Mouse (Mus musculus) layer of hippocampus, postnatal 14 days (tissue): Measurements from ENCODE around the gene Mrps6. TPM values are rescaled to one million over a fixed set of nuclear protein-coding genes. Genes with fewer than 3 reads are reported as not detected.
A peak's percentile ranks its signal among the peaks of the same experiment; 100 is the strongest.
"Not testable (repeated sequence)": the region's sequence is repeated elsewhere in the genome, so short reads cannot be mapped to it uniquely, and the experiment has no call there.

Experiments used
- DNase-seq, 2 experiments: peaks; one replicate each; pipeline ENCODE4 v3.0.0; 2021 to 2022; ENCODE audit warnings: low spot score in 2 of 2, mixed read lengths in 1 of 2
- total RNA-seq, 2 experiments: library from RNA; stranded (reverse); gene quantifications; 2 replicates each; pipeline ENCODE4 v1.2.3; 2021

The Mrps6 gene
- total RNA-seq, 2 experiments from 2014 or later, result 46.2 to 62.5 TPM

DNA sequence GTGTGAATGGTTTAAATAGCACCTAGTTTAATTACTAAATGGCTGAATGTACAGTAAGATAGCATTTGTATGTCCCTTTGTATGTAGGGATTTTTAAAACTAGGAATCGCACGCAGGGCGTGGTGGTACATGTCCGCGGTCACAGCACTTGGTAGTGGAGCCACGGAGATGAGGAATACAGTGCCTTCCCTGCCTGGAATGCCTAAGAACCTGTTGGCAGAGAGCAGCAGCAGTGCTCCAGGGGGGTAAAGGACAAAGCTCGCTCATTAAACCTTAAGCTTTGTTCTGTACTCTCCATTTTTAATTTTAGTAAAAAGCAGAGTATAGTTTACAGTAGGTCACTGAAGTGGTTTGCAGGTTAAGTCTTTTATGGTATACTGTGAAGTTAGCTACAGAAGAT is 3.5 kb downstream of the Mrps6 start:
- DNase-seq, result no peak

DNA sequence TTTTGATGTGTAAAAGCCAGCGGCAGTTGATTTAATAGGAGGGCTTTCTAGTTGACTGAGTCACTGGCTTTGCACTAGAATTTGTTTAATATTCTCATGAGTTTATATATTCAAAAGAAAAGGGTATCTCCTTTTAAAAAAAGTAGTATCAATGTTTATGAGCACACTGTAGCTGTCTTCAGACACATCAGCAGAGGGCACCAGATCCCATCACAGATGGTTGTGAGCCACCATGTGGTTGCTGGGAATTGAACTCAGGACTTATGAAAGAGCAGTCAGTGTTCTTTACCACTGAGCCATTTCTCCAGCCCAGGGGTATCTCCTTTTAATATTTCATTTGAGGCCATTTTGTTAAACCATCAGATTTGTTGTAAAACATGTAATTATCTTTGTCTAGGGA is 4.8 kb downstream of the Mrps6 start:
- DNase-seq, result no peak

DNA sequence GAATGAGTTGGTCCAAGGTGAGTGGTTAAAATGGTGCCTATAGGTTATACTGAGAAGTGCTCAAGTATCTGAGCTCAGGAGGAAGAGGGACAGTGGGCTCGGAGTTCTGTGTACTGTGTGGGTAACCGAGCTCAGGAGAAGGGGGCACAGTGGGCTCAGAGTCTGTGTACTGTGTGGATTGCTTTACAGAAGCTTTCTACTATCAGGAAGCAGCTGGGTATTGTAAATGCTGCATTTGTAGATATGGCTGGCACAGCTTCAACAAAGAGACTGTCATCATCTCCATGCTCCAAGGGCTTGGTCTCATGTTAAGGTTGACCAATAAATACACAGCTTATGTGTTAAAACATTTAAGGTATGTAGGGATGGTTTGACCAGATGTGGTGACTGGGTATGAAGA is 6.7 kb downstream of the Mrps6 start:
- DNase-seq, result no peak

DNA sequence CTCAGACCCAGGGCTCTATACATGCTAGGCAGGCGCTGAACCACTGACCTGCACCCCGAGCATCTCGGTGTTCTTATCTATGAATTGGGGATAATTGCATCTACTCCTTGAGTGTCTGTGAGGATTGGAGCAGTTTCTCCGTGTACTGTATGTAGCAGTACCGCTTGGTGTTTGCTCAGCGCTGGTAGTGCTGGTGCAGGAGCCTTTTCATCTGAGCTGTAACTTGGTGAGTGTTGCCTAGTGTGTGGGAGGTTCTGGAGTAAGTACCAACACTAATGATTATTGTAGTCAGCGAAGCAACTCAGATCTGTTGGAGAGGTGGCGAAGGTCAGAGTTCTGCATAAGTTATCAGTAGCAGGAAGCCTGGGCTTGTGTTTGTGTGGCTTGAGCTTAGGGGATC is 12.3 kb downstream of the Mrps6 start:
- DNase-seq, result no peak

DNA sequence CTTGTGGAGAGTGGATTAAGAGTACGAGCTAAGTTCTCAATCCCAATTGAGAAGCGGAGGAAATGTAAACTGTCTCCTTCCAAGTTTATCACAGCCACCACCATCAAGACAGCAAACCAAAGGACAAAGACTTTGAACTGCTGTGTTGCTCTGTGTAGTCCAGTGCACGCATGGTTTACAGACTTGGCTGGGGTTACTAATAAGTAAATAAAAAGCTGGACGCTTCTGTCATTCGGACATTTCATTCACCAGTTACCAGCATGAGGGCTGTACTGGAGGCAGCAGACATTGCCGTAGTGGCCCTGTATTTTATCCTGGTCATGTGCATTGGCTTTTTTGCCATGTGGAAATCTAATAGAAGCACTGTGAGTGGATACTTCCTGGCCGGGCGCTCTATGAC is 18.7 kb downstream of the Mrps6 start:
- DNase-seq, result no peak

DNA sequence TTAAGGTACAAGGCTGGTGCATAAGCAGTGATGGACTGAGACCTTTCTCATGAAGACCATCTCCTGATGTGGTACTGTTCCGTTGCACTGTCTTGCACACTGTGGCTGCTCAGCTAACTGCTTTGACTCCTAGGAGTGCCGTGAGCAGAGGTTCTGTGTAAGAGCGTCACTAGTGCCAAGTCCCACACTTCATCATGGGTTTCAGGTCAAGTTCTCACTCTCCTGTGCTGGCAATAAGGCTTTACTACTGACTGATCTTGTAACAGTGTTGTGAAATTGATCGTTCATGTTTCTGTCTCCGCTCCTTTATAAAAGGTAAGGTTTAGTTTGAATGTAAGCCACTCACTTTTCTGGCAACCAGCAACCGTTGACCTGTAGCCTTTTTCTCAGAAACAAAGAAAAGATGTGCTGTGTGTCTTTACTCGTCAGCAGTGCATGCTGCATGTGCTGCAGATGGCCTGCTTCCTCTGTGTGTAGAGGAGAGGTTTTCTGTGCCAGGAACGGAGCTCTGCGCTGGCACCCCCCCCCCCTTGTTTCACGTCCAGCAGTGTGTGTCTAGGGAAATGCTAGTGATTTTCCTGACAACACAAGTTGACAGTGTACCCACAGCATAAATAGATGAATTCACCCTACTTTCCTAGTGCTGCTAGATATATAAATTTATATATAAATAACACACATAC is 25.8 kb downstream of the Mrps6 start:
- no peak for DNase-seq

DNA sequence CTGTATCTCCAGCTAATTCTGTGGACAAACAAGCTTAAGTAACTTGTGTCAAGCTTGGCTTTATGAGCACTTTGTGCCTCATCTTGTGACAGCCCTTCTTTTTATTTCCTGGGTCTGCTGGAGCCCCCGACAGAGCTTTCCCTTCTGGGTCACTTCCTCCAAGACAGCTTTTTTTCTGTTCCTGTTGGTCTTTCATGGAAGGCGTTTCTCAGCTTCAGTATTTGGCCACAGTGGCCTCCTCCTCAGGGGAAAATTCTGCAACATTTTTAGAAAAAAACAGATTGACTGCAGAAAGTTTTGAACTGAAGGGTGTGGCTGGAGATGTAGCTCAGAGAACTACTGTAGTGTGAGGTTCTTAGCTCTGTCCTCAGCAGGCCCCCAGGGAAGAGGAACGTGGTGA is 31.2 kb downstream of the Mrps6 start:
- no peak for DNase-seq

DNA sequence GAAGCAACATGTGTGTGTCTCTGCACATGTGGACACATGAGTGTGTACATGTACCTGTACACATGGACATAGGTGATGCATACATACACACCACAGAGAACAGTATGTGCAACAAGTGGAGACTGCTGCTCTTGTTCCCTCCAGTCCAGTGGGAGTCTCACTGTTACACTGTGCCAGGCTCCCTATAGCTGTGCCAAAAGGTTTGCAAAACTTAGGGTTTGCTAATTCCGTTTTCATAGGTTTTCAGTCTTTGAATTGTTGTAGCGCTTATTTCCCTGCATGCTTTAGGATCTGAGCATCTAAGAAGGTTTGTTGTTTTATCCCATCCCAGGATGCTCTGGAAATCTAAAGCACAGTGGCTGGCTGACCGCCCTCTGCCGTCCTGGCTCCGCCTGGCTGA is 33.8 kb downstream of the Mrps6 start:
- no peak for DNase-seq

DNA sequence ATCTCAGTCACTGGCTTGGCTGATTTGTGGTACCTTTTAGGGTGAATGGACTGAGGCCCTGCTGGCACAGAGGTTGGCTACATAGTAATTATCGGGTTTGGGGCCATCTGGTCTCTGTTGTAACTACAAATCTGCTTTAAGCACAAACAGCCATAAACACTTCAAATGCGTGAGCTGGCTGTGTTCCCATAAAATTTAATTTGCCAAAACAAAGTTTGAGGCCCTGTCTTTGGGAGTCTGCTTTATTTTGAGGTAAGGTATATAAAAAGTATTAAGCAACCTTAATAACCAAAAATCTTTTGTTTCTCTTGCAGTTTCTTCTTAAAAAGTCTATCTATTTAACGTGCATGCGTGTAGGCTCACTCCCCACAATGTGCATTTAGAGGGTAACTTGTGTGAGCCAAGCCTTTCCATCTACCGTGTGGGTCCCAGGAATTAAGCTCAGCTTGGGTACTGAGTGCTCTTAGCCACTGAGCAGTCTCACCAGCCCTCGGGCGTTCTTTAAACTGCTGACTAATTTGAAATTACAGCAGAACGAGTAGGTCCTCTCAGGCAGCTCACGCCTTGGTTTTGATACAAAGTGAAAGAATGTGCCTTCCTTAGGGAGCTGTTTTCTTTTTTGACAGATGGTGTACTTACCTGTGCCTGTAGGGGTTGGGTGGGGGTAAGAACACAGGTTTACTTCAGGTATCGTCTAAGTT is 40.4 kb downstream of the Mrps6 start:
- DNase-seq, result no peak

DNA sequence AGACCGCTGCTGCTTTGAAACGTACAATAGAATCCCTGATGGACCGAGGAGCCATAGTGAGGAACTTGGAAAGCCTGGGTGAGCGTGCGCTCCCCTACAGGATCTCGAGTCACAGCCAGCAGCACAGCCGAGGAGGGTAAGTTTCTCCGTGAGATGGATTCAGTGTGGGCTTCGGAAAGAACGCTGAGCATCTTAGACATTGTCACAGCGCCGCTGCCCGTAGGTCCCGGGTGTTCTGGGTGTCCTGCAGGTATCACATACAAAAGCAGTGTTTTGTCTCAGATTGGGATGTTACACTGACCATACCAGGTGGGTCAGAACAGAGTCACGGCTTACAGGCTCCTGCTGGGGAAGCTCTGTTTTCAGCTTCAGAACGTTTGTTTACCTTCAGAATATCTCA is 41.5 kb downstream of the Mrps6 start:
- DNase-seq, result no peak

DNA sequence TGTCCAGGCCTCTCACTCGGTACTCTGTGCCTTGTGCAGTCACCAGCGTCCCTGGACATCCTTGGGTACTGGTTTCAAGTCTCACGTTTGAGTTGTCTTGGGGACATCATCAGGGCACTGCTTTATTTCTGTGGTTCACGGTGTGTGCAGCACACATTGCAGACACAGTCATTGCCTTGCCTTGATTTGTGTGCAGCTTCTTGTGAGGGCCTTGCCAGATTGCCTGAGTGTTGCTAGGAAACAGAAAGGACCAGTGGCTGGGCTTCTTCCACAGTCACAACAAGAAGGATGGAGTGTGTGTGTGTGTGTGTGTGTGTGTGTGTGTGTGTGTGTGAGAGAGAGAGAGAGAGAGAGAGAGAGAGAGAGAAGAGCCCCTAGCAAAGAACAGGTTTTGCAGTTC is 42.0 kb downstream of the Mrps6 start:
- peak in 1 of 2 experiments; percentile 41 for DNase-seq

DNA sequence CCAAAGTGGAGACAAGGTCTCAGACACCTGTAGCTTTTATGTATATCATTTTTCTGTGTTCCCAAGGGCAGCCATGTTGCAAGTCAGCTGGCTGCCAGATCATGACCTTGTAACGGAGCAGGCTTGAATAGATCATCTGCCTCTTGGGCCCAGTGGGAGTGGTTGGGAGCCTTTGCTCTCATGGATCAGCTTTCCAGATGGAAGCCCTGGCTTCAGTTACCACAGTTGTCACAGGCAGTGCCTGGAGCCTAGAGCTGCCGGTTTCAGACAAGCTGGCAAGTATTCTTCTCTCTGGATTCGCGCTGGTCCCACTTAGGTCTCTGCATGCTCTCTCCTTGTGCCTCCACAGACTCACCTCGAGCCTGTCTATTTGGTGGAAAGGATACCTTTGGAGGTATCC is 44.0 kb downstream of the Mrps6 start:
- no peak for DNase-seq

DNA sequence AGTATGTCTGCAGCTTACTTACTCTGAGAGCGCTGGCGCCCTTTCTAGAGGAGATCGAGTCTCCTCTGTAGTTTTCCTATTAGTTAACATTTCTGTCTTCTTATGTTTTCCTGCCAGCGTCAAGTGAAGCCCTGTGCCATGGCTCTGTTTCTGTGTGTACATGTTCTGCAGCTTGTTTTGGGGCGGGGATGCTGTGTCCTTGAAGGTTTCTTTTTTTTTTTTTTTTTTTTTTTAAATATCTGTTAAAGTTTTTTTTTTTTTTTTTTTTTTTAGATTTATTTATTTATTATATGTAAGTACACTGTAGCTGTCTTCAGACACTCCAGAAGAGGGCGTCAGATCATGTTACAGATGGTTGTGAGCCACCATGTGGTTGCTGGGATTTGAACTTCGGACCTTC is 44.9 kb downstream of the Mrps6 start:
- not testable (repeated sequence) for DNase-seq

DNA sequence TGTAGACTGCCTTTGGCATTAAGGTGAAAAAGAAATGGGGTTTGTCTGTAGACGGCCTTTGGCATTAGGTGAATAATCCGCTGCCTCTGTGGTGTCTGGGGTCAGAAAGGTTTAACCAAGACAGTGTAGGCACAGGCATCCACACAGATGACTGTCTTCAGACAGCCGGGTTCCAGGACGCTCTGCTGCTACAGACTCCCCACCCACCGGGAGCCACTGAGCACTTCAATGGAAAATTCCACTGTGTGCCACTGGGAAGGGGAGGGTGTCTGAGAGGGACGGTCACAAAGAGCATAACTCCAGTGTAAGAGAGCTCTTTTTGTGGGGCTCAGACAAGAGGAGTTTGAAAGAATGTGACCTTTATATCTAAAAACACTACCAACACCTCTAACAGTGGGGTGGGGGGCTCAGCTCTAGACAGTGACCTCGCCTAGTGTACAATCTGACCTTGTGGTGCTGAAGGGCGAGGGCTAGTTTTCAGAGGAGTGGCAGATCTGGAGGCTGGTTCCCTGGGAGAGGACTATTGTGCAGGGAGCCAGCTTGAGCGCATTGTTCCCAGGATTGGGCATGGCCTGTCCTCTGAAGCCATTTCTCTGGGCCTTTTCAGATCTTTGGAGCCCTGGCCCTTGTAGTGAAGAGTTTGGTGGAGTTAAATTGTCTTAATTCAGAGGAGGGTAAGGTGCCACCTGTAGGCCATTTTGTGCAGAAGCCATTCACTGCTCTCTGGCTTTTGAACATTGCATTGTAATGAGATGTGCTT is 45.7 kb downstream of the Mrps6 start:
- no peak for DNase-seq

DNA sequence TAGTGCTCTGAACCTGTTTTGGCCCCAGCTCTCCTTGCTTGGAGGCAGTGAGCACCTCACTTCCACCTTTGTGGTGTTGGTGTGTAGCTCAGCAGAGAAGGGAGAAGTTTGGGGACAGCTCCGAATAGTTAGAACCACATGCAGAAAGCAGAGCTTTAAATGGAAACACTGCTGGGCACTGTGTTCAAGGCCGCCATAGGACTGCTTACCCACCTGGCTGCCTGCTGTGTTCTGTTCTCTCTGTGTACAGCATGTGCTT is 46.2 kb downstream of the Mrps6 start:
- DNase-seq, result no peak

DNA sequence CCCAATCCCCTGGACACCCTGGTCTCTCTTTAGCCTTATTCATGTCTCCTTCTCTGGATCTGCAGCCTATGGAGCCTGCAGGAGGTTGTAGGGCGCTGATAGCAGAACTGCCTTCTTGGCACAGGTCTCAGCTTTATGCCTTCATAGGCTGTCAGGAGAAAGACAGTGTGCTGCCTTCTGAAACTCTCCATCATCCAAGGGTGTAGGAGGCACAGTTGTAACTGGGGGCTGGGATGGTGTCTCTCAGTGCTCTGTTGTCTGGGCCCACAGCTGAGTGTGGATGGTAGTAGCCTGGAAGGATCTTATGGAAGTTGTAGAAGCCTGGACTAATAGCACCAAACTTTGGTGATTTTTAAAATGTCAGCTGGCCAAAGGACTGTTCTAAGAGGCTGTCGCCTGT is 46.9 kb downstream of the Mrps6 start:
- no peak for DNase-seq

DNA sequence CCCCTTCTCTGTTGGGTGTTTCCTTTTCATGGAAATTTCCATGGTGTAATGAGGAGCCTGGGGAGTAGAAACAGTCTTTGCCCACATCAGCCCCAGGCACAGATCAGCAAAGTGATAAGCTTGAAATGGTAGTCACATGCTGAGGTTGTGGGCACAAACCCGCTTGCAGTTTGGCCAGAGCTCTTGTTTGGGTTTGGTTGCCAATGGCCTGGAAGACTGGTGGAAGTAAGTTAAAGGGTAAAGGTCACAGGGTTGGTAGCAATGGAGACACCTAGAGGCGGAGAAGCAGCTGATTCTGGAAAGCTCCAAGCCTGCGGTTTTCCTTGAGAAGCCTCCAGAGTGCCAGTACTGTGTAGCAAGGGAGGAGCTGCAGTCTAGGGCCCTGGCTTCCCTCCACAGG is 47.6 kb downstream of the Mrps6 start:
- DNase-seq, result no peak

DNA sequence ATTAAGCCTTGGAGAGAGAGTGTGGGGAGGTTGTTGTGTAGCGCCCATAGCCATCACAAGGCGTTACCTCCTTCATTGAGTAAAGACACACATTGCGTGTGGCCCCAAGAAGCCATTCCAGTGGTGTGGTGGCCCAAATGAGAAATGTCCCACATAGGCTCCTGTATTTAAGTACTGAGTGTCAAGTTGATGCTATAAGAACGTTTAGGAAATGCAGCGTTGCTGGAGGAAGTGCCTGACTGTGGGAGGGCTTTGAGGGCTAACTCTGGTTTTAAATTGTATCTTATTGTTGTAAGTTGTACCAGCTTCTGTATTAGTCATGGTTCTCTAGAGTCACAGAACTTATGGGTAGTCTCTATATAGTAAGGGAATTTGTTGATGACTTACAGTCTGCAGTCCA is 49.3 kb downstream of the Mrps6 start:
- DNase-seq, result no peak

DNA sequence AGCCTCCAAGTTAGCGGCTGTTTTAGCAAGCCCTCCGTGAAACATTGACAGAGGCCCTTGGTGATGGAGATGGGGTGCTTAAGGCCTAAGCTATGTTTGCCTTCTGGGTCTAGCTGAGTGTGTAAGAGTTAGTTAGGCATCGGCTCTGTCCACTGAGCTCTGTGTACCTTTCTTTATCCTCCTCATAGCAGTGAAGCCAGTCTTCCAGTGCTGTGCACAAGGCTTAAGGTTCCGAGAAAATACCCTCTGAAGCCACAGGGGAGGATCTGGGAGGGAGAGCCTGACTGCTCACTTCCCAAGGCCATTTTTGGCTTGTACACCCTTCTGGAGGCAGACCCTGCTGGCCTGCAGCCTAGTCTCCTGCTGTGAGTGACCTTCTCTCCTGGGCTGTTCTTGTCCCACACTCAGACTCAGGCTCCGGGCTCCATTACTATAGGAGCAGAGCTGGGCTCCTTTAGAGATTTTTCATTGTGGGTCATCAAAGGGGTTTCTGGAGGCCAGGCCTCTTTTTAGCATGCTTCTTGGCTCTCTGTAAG is 56.7 kb downstream of the Mrps6 start:
- no peak for DNase-seq

DNA sequence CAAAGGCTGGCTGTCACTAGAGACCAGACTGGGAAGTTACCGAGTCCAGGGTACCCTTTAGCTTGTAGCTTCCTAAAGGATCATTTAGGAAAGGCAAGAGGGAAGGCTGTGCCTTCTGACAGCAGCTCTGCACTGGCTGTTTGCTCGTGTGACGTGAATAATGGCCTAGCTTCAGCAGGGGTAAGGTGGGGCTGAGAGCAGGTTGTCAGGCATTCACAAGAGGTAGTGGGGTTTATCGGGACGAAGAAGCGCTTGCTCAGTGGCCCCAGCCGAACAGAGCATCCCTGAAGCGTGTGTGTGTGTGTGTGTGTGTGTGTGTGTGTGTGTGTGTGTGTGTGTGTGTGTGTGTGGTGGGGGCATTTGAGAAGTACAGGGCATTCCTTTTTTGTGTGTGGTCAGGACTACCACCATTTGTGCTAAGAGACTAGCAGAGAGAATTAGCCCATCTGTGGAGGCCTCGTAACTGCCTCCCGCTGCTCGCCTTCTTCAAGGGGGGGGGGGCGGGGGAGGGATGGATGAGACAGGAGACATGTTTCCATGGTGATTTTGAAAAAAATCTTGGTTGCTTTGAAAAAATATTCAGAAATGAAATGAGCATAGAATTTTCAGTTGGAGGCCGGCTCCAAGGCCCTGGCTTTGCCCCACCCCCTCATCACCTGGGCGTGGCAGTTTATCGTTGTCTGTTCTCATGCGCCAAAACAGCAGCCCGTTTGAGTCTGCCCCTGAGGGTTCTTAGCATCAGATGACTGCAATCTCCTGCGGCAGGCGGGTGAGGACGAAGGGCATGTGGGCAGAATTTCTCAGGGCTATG is 57.7 kb downstream of the Mrps6 start:
- DNase-seq, result peak in 1 of 2 experiments; percentile 31

DNA sequence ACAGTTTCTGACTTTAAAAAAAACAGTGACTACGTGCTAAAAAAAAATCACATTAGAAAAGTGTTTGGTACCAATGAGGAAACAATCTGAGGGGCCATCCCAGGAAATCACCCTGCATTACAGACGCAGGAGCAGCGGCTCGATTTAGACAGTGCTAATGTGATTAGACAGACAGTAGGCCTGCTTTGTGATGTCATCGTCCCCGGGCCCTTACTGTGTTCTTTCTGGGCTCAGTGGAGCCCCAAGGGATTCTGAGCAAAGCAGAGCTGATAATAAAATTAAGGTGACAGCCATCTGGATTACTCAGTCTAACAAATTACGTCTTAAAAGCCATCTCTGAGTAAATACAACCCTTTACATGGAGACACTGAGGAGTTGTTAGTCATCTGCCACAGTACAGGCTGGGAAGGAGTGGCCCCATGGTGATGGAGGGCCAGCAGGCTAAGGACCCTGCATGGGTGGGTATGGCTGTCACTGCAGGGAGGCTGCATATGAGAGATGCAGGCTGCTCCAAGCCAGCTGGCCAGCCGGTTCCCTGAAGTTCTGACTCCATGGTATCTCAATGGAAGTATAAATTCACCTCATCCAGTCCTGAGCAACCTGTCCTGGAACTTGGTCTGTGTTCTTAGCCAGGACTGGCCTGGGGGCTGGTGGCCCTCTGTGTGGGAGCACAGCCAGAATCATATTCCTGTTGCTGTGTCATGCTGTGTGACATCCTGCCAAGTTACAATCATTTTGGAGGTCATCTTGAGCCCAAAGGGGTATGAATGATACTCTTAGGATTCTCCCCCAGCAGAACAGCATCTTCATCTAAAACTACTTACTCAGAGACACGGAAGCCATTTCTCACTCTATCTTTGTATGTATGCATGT is 59.5 kb downstream of the Mrps6 start:
- DNase-seq, result no peak
